Mouse (Mus musculus) megakaryocyte, embryonic 14.5 days (primary cell): ENCODE data around the gene Lamc1. TPM values are rescaled to one million over a fixed set of nuclear protein-coding genes. Genes with fewer than 3 reads are reported as not detected.
"Not testable (repeated sequence)": the region's sequence is repeated elsewhere in the genome, so short reads cannot be mapped to it uniquely, and the experiment has no call there.

Experiments
- H3K27me3 ChIP-seq: replicated peaks from 2 replicates; pipeline ENCODE3; 2012; ENCODE audit warnings: inconsistent platforms
- H3K36me3 ChIP-seq: replicated peaks from 2 replicates; pipeline ENCODE3; 2012; ENCODE audit warnings: low read length, inconsistent platforms, mixed read lengths
- H3K4me1 ChIP-seq: 2 replicates; pipeline ENCODE4 v1.6.1; 2012; ENCODE audit warnings: inconsistent platforms
- H3K4me3 ChIP-seq: replicated peaks from 2 replicates; pipeline ENCODE3; 2012; ENCODE audit warnings: moderate library complexity, mild to moderate bottlenecking, inconsistent platforms
- H3K9me3 ChIP-seq: 2 replicates; pipeline ENCODE4 v1.6.1; 2012; ENCODE audit warnings: inconsistent platforms
- FLI1 ChIP-seq: IDR thresholded peaks from 2 replicates; pipeline ENCODE4 v1.6.1; 2012; ENCODE audit warnings: low read length, inconsistent platforms, mixed read lengths
- GATA1 ChIP-seq: IDR thresholded peaks from 3 replicates; pipeline ENCODE4 v1.6.1; 2012; ENCODE audit warnings: mixed read lengths, low read length, inconsistent platforms, borderline replicate concordance
- polyA plus RNA-seq: library from polyadenylated mRNA; stranded (reverse); fragments of >175 nt; gene quantifications from 2 replicates; pipeline ENCODE4 v1.2.3, GENCODE M21; 2012; ENCODE audit warnings: low replicate concordance; ENCODE audit not compliant: insufficient read depth

Lamc1 gene
- polyA plus RNA-seq, 1 experiment = 4.1 TPM

- Histone ChIP-seq H3K4me1 (peaks cover 9% of the 10 kb centered on the region; the same call in 1 of the 2 replicates), H3K27me3 (no peaks in the 10 kb centered on the region), H3K9me3 (no peaks in the 10 kb centered on the region), H3K4me3 (no peak overlapping the region), H3K36me3 (no peaks in the 10 kb centered on the region)
- TF ChIP-seq GATA1 (no peak), FLI1 (no peak)
Measured at GRCm38 (mm10) chr1:153307509-153308178, 24.9 kb downstream of the Lamc1 start.

GRCm38 (mm10) chr1:153305728-153306127 lies 26.9 kb downstream of the Lamc1 start:
- not testable (repeated sequence) for H3K36me3 ChIP-seq, H3K4me3 ChIP-seq, H3K27me3 ChIP-seq, H3K9me3 ChIP-seq
- H3K4me1 ChIP-seq = peaks cover 16% of the 10 kb centered on the region

GRCm38 (mm10) chr1:153305249-153305648 lies 27.3 kb downstream of the Lamc1 start:
- not testable (repeated sequence) for H3K27me3 ChIP-seq, H3K4me3 ChIP-seq, H3K9me3 ChIP-seq, H3K36me3 ChIP-seq
- H3K4me1 ChIP-seq = peaks cover 21% of the 10 kb centered on the region

GRCm38 (mm10) chr1:153299436-153299835 lies 33.1 kb downstream of the Lamc1 start:
- not testable (repeated sequence) for H3K36me3 ChIP-seq, H3K4me3 ChIP-seq, H3K27me3 ChIP-seq, H3K9me3 ChIP-seq
- peaks cover 19% of the 10 kb centered on the region for H3K4me1 ChIP-seq

- H3K4me3 ChIP-seq, H3K27me3 ChIP-seq, H3K9me3 ChIP-seq, H3K36me3 ChIP-seq: not testable (repeated sequence)
- H3K4me1 ChIP-seq = peaks cover 23% of the 10 kb centered on the region
Measured at GRCm38 (mm10) chr1:153297774-153298363, 34.7 kb downstream of the Lamc1 start.

- no peak overlapping the region for H3K4me3 ChIP-seq
- TF ChIP-seq FLI1 = no peak
- no peak for TF ChIP-seq GATA1
- H3K36me3 ChIP-seq = no peaks in the 10 kb centered on the region
- H3K4me1 ChIP-seq = peaks cover 30% of the 10 kb centered on the region
- H3K9me3 ChIP-seq = no peaks in the 10 kb centered on the region
- H3K27me3 ChIP-seq = no peaks in the 10 kb centered on the region
Measured at GRCm38 (mm10) chr1:153296035-153296434, 36.6 kb downstream of the Lamc1 start.

GRCm38 (mm10) chr1:153292892-153293291 lies 39.7 kb downstream of the Lamc1 start:
- peaks cover 7% of the 10 kb centered on the region; the same call in 1 of the 2 replicates for H3K9me3 ChIP-seq
- no peaks in the 10 kb centered on the region for H3K36me3 ChIP-seq
- no peaks in the 10 kb centered on the region for H3K27me3 ChIP-seq
- H3K4me3 ChIP-seq = no peak overlapping the region
- TF ChIP-seq FLI1 = no peak
- no peak for TF ChIP-seq GATA1
- H3K4me1 ChIP-seq = peaks cover 21% of the 10 kb centered on the region

- no peaks in the 10 kb centered on the region for H3K27me3 ChIP-seq
- peaks cover 7% of the 10 kb centered on the region; the same call in 1 of the 2 replicates for H3K9me3 ChIP-seq
- no peaks in the 10 kb centered on the region for H3K36me3 ChIP-seq
- peaks cover 21% of the 10 kb centered on the region for H3K4me1 ChIP-seq
- H3K4me3 ChIP-seq = no peak overlapping the region
- no peak for TF ChIP-seq GATA1
- no peak for TF ChIP-seq FLI1
Measured at GRCm38 (mm10) chr1:153292202-153292601, 40.4 kb downstream of the Lamc1 start.

GRCm38 (mm10) chr1:153291416-153291815 lies 41.2 kb downstream of the Lamc1 start:
- Histone ChIP-seq H3K36me3 (no peaks in the 10 kb centered on the region), H3K9me3 (peaks cover 7% of the 10 kb centered on the region; the same call in 1 of the 2 replicates), H3K4me3 (no peak overlapping the region), H3K27me3 (no peaks in the 10 kb centered on the region), H3K4me1 (peaks cover 21% of the 10 kb centered on the region)
- TF ChIP-seq GATA1 (no peak), FLI1 (no peak)

- no peaks in the 10 kb centered on the region for H3K27me3 ChIP-seq
- no peak overlapping the region for H3K4me3 ChIP-seq
- TF ChIP-seq FLI1 = no peak
- TF ChIP-seq GATA1 = no peak
- no peaks in the 10 kb centered on the region for H3K36me3 ChIP-seq
- peaks cover 13% of the 10 kb centered on the region for H3K4me1 ChIP-seq
- peaks cover 7% of the 10 kb centered on the region; the same call in 1 of the 2 replicates for H3K9me3 ChIP-seq
Measured at GRCm38 (mm10) chr1:153288010-153288409, 44.6 kb downstream of the Lamc1 start.

GRCm38 (mm10) chr1:153287443-153287842 lies 45.1 kb downstream of the Lamc1 start:
- no peaks in the 10 kb centered on the region for H3K27me3 ChIP-seq
- TF ChIP-seq FLI1 (no peak), GATA1 (no peak)

More at GRCm38 (mm10) chr1:153287443-153287842, 45.1 kb downstream of the Lamc1 start:
- Histone ChIP-seq H3K36me3 (no peaks in the 10 kb centered on the region), H3K9me3 (peaks cover 7% of the 10 kb centered on the region; the same call in 1 of the 2 replicates), H3K4me1 (peaks cover 14% of the 10 kb centered on the region), H3K4me3 (no peak overlapping the region)
